Mouse (Mus musculus): ENCODE measurements around the gene Dok3.
A peak's percentile ranks its signal among the peaks of the same experiment; 100 is the strongest.
"Not testable (repeated sequence)": the region's sequence is repeated elsewhere in the genome, so short reads cannot be mapped to it uniquely, and the experiment has no call there.

The Dok3 gene

DNA sequence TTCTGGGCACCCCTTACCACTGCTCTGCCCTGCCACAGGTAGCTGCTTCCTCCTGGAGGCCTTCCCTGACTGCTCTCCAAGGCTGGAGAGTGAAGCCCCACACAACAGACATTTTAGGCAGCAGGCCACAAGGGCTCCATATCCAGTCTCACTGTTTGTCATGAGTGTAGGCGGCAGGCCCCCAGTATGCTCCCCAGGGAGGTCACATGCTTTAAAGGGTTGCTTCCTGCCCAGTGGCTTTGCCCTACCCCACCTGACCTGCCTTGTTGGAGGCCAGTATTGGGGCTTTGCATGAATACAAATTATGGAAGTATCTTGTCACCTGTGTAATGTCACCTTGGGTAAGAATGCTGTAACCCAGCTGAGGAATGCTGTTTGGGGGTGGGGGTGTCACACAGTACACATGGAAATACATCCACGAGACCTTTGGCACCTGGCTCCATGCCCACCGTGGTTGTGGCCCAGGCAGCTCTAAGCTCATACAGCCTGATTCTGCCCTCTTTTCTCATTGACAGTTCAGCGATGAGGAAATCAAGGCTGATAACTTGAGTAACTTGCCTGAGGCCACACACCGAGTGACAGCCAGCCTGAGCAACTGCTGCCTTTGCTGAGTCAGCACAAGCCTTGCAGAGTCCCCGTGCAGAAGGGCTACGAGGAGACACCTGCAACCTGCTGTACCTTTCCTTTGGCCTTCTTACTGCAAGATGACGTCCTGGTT lies at the start of gene Dok3:
Gene Dok3 (minus strand): TSS at position 99 of the 718 bp plus-strand sequence.
- DNase-seq = peak; percentile 43 to 59

DNA sequence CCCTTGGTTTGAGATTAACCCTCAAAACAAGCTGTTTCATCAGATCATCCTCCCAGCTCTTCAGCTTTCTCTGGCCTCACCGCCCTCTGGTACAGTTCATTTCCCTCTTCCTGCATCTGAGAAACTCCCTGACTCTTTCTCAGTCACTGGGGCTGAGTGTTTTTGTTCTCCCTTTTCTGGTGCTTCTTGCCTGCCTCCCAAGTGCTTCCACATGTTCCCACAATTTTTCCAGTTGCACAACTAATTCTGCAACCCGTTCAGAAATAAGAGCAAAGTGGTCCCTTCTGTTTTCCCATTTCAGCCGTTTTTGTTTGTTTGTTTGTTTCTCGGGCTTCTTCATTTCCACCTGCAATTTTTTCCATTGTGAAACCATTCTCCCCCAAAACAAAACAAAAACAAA lies 49.0 kb upstream of the Dok3 start:
- DNase-seq = no peak

DNA sequence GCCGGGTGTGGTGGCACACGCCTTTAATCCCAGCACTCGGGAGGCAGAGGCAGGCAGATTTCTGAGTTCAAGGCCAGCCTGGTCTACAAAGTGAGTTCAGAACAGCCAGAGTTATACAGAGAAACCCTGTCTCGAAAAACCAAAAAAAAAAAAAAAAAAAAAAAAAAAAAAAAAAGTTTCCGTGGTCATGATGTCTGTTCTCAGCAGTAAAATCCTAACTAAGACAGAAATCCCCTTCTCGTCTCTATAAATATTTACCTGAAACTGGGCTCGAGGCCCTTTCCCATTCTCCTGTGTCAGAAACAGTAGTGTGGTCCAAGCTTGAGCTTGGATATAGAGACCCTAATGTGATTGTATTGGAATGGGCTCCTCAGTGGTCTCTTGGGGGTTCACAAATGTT lies 47.8 kb upstream of the Dok3 start:
- not testable (repeated sequence) for DNase-seq

DNA sequence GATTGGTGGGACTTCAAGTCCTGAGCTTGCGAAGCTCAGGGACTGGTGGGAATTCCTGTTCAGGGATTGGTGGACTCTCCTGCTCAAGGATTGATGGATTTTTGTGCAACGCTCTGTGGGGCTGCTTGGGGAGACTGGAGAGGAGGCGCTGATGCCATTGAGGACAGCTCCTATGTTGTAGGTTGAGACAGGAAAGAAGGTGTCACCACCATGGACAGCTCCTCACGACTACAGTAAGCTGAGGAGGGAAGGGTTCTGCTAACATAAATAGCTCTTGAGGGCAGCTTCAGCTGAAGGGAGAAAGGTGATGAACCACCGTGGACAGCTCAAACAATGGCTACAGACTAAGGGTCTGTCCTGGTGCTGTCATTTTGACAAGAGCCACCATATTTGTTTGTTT lies 46.8 kb upstream of the Dok3 start:
- DNase-seq = peak in 1 of 2 experiments; percentile 26

DNA sequence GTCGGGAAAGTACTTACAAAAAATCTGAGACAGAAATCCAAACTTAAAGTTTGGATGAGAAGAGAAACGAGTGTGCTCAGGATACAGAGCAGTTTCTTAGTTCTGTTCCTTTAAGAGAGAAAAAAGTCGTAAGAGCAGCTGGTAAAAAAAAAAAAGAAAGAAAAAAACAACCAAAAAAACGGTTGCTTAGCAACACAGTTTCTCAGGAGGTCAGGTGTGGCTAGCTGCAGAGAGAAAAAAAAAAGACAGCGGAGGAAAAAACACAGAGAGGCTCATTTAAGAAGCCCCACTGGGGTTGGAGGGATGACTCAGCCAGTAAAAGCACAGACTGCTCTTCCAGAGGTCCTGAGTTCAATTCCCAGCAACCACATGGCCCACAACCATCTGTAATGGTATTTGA lies 45.2 kb upstream of the Dok3 start:
- no peak for DNase-seq

DNA sequence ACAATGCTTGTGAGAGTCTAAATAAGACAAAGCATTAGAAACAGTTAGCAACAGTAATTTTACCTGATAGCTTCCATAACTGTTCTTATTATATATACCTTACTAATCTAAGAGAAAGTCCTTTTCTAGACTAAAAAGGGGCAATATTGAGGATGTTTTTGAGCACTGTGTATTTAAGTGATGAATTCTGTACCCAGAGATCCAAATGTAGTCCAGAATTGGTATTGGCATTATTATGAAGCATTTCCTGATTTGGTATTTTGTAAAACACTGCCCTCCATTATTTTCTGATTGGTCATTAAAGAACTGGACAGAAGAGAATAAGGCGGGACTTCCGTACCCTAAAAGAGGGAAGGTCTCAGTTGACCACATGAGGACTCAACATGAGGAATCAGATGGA lies 44.3 kb upstream of the Dok3 start, which contains the start of gene Tmed9:
Gene Tmed9 (plus strand): TSS at position 301 of the 400 bp plus-strand sequence.
- no peak for DNase-seq

DNA sequence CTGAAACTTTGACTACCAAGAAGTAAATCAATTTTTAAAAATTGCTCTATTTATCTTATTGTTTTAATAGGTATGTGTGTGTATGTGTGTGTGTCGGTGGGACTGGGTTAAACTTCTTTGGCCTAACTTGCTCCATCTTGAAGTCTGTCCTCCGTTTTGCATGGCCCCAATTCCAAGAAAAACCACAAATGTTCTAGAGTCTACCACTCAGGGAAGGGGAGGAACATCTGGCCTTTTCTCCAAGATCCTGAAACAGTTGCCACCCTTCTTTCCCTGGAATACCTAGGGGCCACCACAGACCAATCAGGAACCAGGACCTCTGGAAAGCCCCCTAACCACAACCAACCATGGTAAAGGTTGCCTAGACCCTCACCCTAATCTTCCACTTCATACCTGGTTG lies 42.9 kb upstream of the Dok3 start:
- DNase-seq = no peak

DNA sequence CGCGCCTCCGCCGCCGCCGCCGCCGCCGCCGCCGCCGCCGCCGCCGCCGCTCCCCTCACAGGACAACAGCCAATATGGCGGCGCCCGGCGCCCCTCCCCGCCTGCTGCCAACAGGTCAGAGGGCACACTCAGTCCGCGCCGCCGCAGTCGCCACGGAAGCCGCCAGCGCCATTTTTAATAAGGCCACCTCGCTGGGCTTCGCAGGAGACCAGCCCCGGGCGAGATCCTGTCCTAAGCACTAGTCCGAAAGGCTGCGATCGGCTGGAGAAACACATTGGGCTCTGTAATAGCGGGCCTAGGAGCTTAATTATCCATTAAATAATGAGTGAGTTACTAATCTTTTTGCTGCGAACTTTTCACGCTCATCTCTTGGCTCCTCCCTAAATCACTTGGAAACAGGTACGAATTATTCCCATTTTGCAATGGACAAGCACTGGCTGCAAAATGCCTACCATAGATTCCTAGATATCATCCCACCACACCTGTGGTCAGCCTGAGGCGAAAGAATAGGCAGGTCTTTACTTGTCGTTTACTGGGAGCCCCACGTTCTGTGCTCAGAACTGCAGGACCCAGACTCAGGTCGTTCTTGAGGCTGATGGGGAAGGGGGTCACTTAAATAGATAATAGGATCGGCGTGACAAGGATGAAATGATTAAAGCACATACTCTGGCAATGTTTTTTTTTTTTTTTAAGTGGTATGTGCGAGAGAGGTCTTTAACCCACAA lies 42.1 kb upstream of the Dok3 start, which contains the start of gene Fam193b:
Gene Fam193b (minus strand): TSS at position 94 of the 725 bp plus-strand sequence.
- peak; percentile 96 to 97 for DNase-seq

DNA sequence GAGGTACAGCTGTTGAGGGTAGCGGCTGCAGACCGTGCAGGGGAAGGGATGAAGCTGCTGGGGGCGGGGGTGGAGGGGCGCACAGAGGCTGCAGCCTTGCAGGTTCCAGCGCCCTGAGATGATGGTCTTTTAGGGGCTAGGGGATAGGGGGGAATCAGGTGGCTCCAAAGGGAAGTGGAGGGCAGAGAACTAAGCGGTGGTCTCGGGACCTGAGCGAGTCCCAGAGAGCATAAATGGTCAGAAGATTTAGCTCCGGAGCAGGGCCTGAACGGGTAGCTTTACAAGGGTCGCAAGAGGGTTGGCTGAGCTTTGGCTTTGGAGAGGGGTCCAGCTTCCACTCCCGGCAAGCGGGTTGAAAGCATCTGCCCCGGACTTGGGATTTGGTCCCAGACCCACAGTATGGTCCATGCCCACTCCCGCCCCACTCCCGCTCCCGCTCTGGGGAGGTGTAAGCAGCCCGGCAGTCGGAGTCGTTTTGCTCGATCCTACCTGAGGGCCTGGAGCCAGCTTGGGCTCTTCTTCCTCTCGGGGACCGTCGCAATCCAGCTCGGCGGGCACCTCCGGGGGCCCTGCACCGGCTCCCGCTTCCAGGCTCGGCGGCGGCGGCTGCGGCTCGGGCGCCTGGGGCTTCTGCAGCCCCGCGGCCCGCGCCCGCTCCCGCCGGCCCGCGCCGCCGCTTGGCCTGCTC lies 41.3 kb upstream of the Dok3 start:
- DNase-seq = peak; percentile 65 to 71

DNA sequence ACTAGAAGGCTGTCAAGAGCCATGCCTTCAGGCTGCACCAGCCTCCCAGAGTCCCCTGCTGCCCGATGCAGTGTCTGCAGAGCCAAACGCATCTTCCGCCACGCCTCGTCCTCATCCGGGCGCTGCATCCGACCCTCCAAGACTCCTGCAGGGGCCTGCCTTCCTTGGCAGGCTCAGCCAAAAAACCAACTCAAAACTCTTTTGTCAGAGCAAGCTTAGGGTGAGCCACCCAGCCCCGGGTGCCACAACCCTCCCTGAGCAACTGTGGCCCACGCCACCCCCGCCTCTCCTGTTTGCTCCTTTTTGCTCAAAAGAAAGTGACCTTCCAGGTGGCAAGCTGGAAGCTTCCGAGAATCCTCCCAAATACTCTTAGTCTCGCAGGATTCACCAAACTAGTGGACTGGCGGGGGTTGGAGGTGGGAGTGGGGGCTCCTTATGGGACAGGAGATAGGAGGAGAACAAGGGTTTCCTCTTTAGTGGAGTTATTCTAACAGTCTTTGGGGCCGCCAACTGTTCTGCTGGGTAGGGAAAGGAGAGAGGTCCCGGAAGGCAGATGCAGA lies 40.7 kb upstream of the Dok3 start:
- peak; percentile 49 to 63 for DNase-seq

DNA sequence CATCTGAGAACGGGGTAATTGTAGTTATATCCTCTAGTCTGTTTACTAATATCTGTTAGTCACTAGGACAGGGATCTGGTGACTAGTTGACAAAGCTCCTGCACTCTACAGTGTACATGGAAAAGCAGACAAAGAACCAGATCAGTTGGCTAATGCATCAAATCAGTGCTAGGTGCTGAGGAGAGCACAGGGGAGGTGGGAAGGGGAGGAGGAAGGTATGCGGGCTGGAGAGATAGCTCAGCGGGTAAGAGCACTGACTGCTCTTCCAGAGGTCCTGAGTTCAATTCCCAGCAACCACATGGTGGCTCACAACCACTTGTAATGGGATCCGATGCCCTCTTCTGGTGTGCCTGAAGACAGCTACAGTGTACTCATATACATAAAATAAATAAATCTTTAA lies 39.4 kb upstream of the Dok3 start:
- DNase-seq = not testable (repeated sequence)

DNA sequence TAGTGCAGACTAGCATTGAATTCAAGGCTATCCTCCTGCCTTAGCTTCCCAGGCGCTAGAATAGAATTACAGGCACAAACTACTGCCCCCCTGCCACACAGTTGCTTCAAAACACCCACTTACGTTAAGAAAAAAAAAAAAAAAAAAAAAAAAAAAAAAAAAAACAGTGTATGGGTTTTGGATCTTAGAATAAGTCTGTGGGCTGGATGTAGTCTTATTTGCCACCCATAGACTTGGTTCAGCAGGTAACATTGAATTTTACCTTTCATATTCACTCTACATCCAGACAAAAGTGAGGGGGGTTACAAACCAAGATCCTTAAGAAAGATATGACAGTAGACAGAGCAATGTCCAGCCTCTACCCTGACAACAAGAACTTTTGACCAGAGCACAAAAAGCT lies 38.9 kb upstream of the Dok3 start:
- no peak for DNase-seq

DNA sequence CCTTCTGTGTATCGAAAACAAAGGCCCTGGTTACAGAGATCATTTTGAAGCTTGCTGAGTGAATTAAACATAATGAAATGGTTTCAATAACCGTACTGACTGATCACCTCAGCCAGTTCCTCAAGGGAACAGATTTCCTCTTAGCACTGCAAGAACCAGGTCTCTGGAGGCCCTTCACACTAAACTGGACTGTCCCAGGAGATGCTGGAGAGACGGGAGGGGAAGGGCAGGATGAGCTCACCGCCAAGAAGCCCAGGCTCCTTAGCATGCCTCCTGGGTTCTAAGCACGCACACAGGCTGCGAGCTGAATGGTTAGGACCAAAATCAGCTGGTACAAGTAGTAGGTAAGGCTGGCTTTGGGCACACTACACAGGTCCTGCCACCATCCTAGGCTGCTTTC lies 37.9 kb upstream of the Dok3 start:
- DNase-seq = no peak

DNA sequence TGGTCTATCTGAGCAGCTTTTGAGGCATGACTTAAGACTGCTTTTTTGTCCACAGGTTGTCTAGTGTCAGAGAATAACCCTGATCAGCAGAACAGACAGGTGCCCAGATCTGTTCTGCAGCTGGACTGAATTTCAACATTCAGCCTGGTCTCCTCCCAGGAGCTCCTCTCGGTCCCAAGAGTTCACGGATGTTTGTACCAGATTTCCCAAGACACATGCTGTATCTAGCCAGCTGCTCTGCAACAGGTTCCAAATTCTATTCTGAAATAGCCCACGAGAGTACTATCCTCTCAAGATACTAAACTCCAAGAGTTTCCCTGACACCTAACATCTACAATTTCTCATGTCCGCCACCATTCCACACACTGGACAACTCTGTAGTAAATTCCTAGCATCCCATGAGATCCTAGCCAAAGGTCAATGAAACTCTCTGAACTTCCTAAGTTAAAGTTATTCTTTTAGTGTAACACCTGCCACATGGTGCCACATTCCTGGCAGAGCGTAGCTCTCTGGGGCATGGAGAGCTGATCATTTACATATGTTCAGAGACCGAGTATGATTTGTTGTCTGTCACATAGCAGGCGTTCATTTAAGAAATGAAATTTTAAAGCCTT lies 34.3 kb upstream of the Dok3 start:
- no peak for DNase-seq

DNA sequence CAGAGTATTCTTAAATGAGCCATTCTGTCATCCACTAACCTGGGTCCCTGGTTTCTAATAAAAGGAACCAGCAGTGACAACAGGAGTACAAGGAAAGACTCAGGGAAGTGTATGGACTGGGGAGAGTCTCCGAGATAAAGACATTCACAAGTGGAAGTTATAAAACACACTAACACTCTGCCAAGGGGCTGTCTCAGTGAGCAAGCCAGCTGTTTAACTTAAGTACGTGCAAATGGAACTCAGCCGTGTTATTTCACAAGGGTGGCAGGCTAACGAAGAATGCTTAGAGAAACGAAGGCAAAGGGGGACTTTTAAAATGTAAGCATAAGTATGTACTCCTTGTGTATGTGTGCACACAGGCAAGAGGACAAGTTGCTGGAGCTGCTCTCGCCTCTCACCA lies 28.4 kb upstream of the Dok3 start:
- DNase-seq = no peak

DNA sequence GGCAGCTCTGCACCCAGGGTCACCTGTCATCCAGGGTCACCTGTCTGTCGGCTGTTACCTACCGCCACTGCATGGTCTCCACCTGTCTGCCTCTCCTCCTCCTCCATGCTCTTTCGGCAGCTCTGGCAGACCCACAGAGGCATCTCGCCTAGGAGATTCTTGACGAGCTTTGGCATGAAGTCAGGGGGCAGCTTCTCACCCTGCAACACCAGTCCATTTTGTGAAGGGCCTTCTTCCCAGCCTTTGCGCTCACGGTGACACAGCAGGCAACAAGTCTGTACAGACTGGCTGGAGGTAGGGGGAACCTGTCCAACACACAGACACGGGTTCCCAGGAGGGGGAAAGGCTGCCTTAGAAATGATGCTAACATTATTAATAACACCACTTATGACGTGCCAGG lies 26.8 kb upstream of the Dok3 start:
- no peak for DNase-seq

DNA sequence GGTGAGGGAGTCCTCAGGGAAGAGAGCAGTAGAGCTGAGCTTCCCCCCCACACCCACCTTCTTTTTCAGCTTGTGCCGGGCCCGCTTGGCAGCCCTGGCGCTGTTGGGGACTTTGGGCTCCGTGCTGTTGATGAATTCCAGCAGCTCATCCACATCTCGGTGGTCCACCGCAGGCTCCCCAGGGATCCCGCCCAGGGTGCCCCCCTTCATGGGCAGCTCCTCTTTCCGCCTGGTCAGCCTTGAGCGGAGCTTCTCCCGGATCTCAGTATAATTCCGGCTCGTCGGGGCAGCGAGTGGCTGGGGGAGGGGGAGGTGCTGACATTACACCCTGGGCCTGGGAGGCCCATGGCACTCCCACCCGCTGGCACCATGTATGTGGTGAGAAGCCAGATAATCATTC lies 20.0 kb upstream of the Dok3 start:
- peak in 1 of 2 experiments; percentile 26 for DNase-seq

DNA sequence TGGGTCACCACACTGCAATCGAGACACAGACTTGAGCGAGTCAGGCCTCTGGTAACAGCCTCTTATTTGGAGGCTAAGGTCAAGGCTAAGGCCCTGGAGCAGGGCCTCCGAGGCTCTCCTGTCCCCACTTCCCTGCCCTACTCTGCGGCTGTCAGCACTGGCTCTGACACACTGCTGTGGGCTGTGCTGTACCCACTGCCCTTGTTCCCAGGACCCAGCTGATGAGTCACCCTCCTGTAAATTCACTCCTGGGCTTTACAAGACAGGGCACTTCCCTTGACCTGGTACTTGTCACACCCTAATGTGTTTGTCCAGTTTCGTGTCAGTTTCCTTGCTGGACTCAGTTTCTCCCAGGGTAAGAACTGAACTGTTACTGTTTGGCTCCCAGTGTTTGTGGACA lies 19.3 kb upstream of the Dok3 start:
- no peak for DNase-seq

DNA sequence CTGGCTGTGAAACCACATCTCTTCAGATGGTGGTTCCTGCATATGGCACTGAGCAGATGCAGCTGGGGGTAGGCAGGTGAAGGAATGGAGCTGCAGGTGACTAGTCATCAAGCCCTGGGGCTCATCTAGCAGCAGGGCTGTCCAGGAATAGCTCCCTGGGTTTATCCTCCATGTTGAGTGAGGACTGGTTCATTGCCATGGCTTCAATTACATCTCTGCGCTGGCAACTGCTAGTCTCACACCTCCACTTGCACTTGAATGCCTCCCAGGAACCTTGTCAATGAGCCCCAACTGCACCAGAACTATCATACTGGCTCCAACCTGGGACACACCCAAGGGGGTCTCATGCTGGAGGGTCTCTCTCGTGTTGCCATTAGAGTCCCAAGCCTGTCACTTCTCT lies 18.8 kb upstream of the Dok3 start:
- no peak for DNase-seq

DNA sequence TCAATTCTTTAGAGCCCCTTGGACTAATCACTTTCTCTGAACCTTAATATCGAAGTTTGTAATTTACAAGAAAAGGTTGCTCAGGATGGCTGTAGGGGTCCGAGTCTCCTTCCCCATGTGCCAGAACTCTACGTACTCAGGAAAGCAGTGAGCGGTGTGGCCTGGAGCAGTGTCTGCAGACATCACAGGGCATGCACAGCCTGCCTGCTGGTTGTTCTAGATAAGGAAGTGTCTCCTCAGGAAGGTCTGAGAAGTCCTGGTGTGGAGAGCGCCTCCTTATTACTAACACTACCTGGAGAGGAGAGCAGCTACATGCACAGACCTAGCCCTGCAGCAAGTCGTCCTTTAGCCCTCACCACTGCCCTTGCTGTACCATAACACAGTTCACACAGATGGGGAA lies 15.7 kb upstream of the Dok3 start:
- DNase-seq = no peak

DNA sequence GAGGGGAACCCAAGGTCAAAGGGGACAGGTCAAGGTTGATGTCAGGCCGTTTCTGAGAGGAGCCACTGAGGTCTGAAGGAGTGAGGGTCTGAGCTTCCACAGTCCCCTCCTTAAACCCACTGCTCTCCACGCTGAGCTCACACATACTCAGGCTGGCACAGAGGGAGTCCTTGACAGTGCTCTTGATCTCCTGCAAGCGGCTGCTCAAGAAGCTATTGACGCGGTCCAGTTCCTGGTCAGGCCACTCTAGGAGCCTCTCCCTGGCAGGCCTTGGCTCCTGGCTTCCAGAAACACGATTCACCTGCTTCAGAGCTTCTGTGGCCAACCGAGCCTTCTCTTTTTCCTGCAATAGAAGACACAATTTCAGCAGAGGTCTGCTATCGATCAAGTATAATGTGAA lies 14.4 kb upstream of the Dok3 start:
- DNase-seq = no peak

DNA sequence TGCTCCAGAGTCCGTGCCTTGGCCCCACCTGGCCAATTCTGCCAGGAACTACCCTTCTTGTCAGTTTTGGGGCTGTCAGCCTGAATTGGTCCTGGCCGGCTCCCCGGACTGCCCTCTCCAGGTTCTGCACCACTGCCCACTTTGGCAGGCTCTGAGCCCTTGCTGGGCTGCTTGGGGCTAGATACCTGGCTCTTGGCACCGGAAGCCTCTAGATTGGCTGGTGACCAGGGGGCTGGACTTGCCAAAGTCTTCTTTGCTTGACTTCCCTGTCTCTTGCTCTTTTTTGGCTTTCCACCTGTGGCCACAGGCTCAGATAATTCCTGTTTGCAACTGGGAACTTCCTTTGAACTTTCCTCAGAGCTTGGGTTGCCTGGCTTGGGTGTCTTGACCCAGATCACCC lies 13.8 kb upstream of the Dok3 start:
- peak; percentile 43 to 60 for DNase-seq

DNA sequence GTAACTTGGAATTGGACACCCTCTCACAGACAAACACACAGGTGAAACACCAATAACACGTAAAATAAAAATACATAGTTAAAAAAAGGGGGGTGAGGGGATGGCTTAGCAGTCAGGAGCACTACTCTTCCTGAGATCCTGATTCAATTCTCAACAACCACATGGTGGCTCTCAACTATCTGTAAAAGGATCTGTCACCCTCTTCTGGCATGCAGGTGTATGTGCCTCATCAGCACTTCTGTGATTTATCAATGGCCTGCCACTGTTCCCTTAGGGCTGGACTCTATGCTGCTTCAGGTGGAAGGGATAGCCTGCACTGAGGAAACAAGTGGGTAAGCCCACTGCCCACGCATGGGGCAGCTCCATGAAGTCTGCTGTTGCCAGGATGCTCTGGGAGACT lies 11.8 kb upstream of the Dok3 start:
- peak in 1 of 2 experiments; percentile 54 for DNase-seq

Data from kidney, postnatal 4 days (tissue).